Mouse (Mus musculus) skeletal muscle tissue, adult 2 months (tissue): ENCODE measurements around the gene Trf.
A peak's percentile ranks its signal among the peaks of the same experiment; 100 is the strongest.

Source experiments
- DNase-seq: peaks from one replicate; pipeline ENCODE4 v3.0.0-alpha.2; 2012; ENCODE audit warnings: low read depth, low spot score

Trf gene

GRCm38 (mm10) chr9:103230151-103230951 lies at the start of gene Trf, which contains the start of gene Gm20425:
Trf (minus strand) TSS chr9:103230444.
Gm20425 (minus strand) TSS chr9:103230307.
- peak; percentile 53 for DNase-seq

- no peak for DNase-seq
These were observed 46.6 kb upstream of the Trf start for GRCm38 (mm10) chr9:103276876-103277275.

DNA sequence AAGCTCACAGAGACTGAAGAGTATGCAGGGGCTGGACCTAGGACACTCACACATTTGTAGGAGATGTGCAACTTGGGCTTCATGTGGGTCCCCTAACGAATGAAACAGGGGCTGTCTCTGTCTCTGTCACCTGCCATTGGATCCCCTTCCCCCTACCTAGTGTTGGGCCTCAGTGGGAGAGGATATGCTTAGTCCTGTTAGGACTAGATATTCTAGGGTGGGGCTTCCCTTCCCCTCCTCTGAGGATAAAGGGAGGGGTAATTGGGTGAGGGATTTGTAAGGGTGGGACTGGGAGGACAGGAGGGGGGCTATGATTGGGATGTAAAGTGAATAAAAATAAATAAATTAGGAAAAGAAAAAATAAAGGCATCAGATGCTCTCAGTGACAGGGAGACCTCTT lies 45.4 kb upstream of the Trf start:
- no peak for DNase-seq

DNA sequence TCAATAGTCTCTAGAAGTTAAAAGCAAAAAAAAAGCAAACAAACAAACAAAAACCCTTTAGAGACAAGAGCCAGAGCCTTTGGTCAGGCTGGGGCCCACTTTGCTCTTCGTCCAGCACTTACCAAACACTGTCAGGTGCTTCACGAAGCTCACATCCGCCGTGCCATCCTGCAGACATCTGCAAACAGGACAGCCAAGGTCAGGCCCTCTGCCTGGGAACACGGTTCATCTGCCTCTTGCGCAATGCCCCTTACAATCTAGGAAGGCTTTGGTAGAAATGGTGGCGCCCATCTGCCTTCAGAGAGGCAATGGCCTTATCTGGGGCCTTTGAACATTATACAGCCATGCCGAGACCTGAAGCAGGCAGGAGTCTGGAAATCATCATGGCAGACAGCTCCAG lies 44.6 kb upstream of the Trf start:
- no peak for DNase-seq

DNA sequence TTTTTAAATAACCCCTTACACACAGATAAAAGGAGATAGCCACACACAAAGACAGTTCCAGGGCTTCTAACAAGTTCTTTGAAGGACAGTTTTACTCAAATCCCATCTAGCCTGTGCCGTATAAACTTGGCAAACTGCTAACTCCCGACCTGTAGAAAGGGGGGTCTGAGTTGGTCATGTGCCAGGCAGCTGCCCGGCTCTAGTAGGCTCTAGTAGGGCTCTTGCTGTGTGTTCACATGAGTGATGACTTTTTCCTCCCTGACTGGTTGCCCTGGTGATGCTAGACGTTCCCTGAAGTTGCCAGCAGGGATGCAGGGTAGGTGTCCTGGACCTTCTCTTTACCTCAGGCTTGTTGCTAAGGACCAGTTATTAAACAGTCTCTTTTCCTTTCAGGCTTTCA lies 40.9 kb upstream of the Trf start:
- no peak for DNase-seq

GRCm38 (mm10) chr9:103265778-103266177 lies 35.5 kb upstream of the Trf start:
- DNase-seq: no peak

GRCm38 (mm10) chr9:103252906-103253305 lies 22.7 kb upstream of the Trf start:
- DNase-seq: no peak

GRCm38 (mm10) chr9:103248618-103249017 lies 18.4 kb upstream of the Trf start:
- no peak for DNase-seq

DNA sequence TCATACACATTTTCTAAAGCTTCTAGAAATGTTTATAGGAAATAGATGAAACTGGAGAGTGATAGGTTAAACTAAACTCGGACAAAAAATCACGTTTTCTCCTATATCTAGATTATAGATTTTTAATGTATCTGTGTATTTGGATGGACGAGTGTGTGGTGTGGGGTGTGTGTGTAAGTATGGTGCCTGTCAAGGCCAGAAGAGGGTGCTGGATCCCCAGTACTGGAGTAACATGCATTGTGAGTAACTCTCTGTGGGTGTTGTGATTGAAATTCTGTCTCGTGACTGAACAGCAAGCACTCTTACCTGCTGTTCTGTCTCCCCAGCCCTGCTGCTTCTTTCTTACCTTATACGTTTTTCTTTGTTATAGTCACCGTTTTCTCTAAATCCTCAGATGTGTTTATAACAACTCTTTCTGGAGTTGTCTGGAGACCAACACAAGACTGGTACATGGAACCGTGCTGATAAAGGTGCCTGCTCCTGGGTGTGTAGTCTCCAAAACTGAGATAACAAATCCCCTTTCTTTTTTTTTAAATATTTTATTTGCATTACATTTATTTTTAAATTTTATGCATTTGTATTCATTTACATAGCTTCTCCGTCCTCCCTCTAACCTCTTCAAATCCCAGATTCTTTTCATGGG lies 16.4 kb upstream of the Trf start:
- DNase-seq: no peak

GRCm38 (mm10) chr9:103243640-103244039 lies 13.4 kb upstream of the Trf start:
- DNase-seq: no peak

DNA sequence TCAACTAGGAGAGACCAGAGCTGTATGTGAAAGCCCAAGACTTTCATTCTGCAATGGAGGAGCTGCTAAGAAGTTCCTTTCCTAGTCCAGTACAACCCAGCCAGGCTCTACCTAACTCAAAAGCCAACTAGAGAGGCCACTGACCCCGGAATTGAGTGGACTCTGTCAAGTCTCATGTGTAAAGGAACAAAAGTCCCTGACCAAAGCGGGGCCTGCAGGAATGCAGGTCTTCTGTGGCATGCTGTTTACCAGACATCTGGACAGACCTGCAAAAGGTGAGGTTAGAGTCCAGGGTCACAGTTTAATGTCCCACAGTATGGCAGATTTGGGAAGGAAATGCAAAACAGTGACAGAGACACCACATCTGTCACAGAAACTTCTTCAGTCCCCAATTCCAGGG lies 11.0 kb upstream of the Trf start:
- no peak for DNase-seq

- no peak for DNase-seq
These were observed 9.2 kb upstream of the Trf start for GRCm38 (mm10) chr9:103239471-103239870.

- DNase-seq: peak; percentile 10
These were observed 4.4 kb upstream of the Trf start for GRCm38 (mm10) chr9:103234565-103235165.

- no peak for DNase-seq
These were observed 3.8 kb upstream of the Trf start for GRCm38 (mm10) chr9:103234059-103234458.

DNA sequence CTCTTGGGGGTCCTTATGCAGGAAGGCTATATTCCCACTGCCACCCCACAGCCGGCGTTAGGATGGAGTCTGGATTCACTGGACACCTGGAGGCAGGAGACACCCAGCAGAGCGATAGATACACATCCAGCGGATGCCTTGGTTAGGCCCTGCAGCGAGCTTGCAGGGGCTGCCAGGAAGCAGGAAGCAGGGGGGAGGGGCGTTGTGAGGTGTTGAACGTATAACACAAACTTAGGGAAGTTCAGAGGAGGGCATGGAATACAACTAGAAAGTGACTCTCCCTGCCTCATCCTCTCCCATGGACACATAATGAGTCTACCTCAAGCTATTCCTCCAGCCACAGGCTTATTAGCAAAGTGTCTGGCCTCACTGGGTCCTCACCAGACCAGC lies 2.8 kb upstream of the Trf start:
- no peak for DNase-seq

GRCm38 (mm10) chr9:103232232-103233005 lies 2.2 kb upstream of the Trf start:
- no peak for DNase-seq

GRCm38 (mm10) chr9:103229037-103229867 lies 992 bp downstream of the Trf start:
- DNase-seq: no peak

- no peak for DNase-seq
These were observed 1.8 kb downstream of the Trf start for GRCm38 (mm10) chr9:103228370-103229003.

DNA sequence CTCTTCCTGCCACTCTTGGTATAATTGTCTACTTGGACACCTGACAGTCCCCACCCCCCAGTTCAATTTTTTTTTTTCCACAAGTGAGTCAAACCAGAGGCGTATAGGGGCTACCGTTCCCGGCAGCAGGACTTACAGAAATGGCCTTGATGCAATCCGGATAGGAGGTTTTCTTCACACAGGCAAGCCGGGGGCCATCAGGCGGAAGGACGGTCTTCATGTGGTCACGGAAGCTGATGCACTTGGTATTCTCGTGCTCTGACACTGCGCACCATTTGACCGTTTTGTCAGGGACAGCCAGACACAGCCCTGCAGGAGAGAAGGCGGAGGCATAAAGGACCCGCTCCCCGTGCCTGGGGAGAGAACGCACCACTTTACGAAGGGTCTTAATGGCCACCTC lies 2.5 kb downstream of the Trf start:
- DNase-seq: no peak

DNA sequence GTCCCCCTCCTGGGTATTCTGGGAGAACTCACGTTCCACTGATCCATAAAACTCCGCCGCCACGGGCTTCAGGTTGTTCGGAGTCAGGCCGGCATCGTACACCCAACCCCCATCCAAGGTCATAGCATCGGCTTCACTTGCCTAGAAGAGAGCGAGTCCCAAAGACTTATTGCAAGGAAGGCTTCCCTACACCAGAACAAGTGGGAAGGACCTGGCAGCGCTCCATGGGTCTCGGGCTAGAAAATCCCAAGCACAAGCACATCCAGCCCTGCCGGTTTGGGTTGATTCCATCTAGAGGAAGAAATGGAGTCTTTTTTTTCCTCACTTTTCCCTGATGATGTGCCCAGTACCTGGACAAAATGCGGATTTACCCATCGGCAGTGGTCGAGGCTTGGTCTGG lies 3.4 kb downstream of the Trf start:
- DNase-seq: no peak

- DNase-seq: no peak
These were observed 4.8 kb downstream of the Trf start for GRCm38 (mm10) chr9:103225464-103225863.
